Mouse (Mus musculus): ENCODE data around the gene Spaca1. TPM values are rescaled to one million over a fixed set of nuclear protein-coding genes. Genes with fewer than 3 reads are reported as not detected.
"Not testable (repeated sequence)": the region's sequence is repeated elsewhere in the genome, so short reads cannot be mapped to it uniquely, and the experiment has no call there.

The Spaca1 gene
- polyA plus RNA-seq (2017; shearing (Covaris generic)) = 1 to 10 TPM; 1.2 to 2.8 TPM

- ATAC-seq = peak; percentile 54
Measured at GRCm38 (mm10) chr4:34049571-34050255, at the start of gene Spaca1. Spaca1 (minus strand) TSS chr4:34050191.

DNA sequence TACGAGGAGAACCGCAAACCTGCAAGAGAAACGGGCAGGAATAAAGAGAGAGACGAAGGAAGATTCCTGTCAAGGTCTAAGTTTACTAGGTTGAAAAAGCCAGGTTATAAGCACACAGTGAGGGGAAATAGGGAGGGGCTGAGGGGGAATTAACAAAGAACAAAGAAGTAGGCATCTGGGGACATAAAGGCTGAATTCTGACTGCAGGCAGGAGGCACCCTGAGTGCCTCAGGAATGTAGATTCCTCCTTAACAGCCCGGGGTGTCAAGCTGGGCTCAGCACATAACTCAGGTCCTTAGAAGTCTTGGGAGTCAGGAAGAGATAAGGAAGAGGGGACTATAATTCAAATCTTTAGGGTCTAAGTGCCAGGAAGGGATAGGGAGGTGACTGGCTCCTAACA lies 37.3 kb upstream of the Spaca1 start:
- not testable (repeated sequence) for ATAC-seq

DNA sequence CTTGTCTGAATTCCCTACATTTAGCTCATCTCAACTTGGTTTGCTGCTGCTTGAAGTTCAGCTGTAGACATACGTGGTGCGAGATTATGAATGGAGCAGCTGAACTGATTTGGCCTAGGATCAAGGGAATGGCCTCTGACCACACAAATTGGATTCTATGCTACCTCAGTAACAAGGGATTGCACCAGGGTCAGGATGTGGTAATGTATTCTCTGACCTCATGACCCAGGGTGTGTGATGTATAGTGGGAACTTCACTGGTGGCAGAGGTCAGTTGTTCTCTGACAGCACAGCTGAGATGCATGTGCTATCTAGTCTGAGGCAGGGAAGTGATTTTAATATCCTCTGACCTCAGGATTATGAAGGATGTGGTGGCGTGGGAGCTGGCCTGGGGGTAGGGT lies 31.1 kb upstream of the Spaca1 start:
- ATAC-seq = no peak

DNA sequence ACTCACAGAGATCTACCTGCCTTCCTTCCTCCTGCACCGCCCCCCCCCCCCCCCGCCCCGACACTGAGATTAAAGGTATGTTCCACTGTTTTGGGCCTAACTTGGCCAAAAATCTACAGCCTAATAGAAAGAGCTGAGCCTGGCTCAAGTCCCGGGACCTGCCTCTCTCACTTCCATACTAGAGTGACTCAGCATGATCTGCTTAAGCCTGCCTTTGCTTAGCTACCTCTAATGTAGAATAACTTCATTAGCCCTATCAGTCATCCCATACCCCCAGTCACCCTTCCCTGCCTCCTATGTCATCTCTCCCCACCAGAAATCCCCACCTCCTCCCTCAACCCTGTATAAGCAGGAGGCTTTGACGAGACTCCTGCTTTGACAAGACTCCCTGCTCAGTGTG lies 19.0 kb upstream of the Spaca1 start:
- ATAC-seq = no peak

DNA sequence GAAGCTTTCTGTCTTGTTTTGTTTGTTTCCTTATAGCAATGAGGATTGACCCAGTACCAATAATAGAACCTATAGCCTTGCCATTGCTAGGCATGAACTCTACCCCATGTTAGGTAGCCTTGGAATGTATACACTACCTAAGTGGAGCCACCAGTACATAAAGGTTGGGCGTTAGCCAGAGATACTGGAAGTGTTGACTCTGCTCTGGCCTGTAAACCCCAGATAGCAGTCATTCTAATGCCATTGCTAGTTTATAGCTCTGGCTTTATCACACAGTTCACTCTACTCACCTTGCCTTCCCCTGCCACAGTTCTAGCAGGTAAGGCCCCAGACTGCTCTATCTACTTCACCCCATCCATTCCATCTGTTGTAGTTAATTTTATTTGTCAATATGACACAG lies 8.3 kb upstream of the Spaca1 start:
- ATAC-seq = no peak

DNA sequence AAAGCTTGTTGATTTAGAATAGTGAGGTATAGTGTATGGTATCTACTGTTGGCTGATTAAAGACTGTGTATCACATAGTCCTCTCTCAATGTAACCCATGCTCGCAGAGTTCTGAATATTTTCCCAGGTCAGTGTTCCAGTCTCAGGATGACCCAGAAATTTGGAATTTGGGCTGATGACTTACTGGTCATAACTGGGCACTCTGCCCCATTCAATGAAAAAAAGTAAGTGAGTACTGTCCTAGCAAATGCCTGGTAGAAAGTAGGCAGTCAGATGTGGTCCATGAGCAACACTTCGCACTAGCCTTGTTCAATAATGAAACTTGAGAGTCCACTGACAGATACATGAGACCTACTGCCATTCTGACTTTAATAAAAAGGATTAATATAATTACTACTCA lies 23.2 kb downstream of the Spaca1 start:
- ATAC-seq = no peak

- no peak for ATAC-seq
Measured at GRCm38 (mm10) chr4:34021456-34021855, 28.5 kb downstream of the Spaca1 start.

DNA sequence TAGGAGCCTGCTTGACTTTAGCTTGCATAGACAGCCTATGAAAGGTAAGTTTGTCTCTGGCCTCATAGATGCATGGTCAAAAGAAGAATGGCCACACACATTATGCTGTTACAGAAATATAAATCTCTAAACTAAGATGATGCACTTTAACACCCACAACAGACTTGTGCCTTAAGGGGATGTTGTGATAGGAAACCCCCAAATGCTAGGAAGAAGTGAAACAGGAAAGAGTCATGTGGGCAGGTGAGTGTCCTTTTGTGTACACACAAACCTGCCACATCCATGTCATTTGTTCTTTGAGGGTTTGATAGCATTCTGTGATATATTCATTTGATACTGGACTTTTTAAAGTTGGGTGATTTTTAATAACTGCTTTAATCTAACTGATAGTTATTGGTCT lies 53.6 kb downstream of the Spaca1 start:
- ATAC-seq = no peak

- ATAC-seq = no peak
Measured at GRCm38 (mm10) chr4:33992687-33993086, 57.3 kb downstream of the Spaca1 start.

- peak; percentile 90 for ATAC-seq
Measured at GRCm38 (mm10) chr4:33988466-33989089, 61.4 kb downstream of the Spaca1 start.

Other genes with a start within 250 kb of the Spaca1 start
- not detected for gene Cnr1, start 125.6 kb downstream of the Spaca1 start, polyA plus RNA-seq (2017; shearing (Covaris generic))